In genomic region chr2:61051808-61052207, GRCm38 (mm10) we compare ENCODE assay signal across 14 mouse cellular contexts.
"Had no signal": no experiment of that assay in that cellular context is flagged by ENCODE, and none has a peak within 500 bp of the region (broad histone marks: within the 10 kb centered on the region; RNA-seq: fewer than 3 reads in every experiment).

No protein-coding gene starts in this region.

- H3K36me3 ChIP-seq: liver, embryonic 15.5 days; midbrain, embryonic 10.5 days; neural tube, embryonic 13.5 days; stomach, embryonic 15.5 days had no signal

- H3K27me3 ChIP-seq: liver, embryonic 15.5 days; neural tube, embryonic 13.5 days; stomach, embryonic 15.5 days had no signal

- H3K9ac ChIP-seq: liver, embryonic 15.5 days; neural tube, embryonic 13.5 days; stomach, embryonic 15.5 days had no signal

- H3K4me1 ChIP-seq: liver, embryonic 15.5 days; midbrain, embryonic 10.5 days; neural tube, embryonic 13.5 days; stomach, embryonic 15.5 days had no signal

- ATAC-seq: lung, postnatal 0 days had no signal

- H3K4me3 ChIP-seq: liver, embryonic 15.5 days; midbrain, embryonic 10.5 days; myocyte; neural tube, embryonic 13.5 days; stomach, embryonic 15.5 days had no signal

- DNase-seq: kidney, postnatal 4 days; left cerebral cortex, postnatal 4 days; lung, adult 2 months; lung, postnatal 36 days; midbrain, embryonic 14.5 days; right cerebral cortex, postnatal 14 days had no signal

- H3K4me2 ChIP-seq: liver, embryonic 11.5 days; liver, embryonic 15.5 days; neural tube, embryonic 13.5 days; stomach, embryonic 15.5 days had no signal

- H3K9me3 ChIP-seq: liver, embryonic 15.5 days; midbrain, embryonic 10.5 days; neural tube, embryonic 13.5 days; stomach, embryonic 15.5 days had no signal

- H3K27ac ChIP-seq: kidney, postnatal 0 days; liver, embryonic 15.5 days; midbrain, embryonic 10.5 days; neural tube, embryonic 13.5 days; stomach, embryonic 15.5 days had no signal
